Mouse (Mus musculus): ENCODE data around the gene Cntnap1. TPM values are rescaled to one million over a fixed set of nuclear protein-coding genes. Genes with fewer than 3 reads are reported as not detected.
"Not testable (repeated sequence)": the region's sequence is repeated elsewhere in the genome, so short reads cannot be mapped to it uniquely, and the experiment has no call there.

Gene Cntnap1
- polyA plus RNA-seq (2012; rRNA removed), result 0.40 and 0.44 TPM in 2 replicates

GRCm38 (mm10) chr11:101170354-101170810 is at the start of gene Cntnap1:
Gene Cntnap1 (plus strand): TSS chr11:101170523.
- Histone ChIP-seq H3K4me1 (ENCODE audit: control insufficient read depth, insufficient read depth, low read length) (peaks cover 21% of the 10 kb centered on the region), H3K27ac (ENCODE audit: control insufficient read depth, insufficient read depth, low read depth, low read length) (peak within 1 kb of the TSS; percentile 41), H3K27me3 (ENCODE audit: control insufficient read depth, insufficient read depth, low read length) (peaks cover 2% of the 10 kb centered on the region; the same call in 1 of the 2 replicates), H3K4me3 (ENCODE audit: control insufficient read depth, low read depth, low read length) (peak within 1 kb of the TSS; percentile 83), H3K36me3 (ENCODE audit: control insufficient read depth, insufficient read depth, low read length) (no peaks in the 10 kb centered on the region)
- no peak for TF ChIP-seq POLR2A (IDR thresholded peaks at IDR 0.05; ENCODE audit: control insufficient read depth, low read depth, low read length)
- TF ChIP-seq CTCF (IDR thresholded peaks at IDR 0.05; ENCODE audit: control insufficient read depth, insufficient read depth, insufficient replicate concordance, low read depth, low read length), result no peak

- H3K36me3 ChIP-seq (ENCODE audit: control insufficient read depth, insufficient read depth, low read length), result no peaks in the 10 kb centered on the region
- peak overlapping the region; percentile 85 for H3K27ac ChIP-seq (ENCODE audit: control insufficient read depth, insufficient read depth, low read depth, low read length)
- peak overlapping the region; percentile 89 for H3K4me3 ChIP-seq (ENCODE audit: control insufficient read depth, low read depth, low read length)
- no peaks in the 10 kb centered on the region for H3K27me3 ChIP-seq (ENCODE audit: control insufficient read depth, insufficient read depth, low read length)
- peaks cover 7% of the 10 kb centered on the region for H3K4me1 ChIP-seq (ENCODE audit: control insufficient read depth, insufficient read depth, low read length)
- no peak for TF ChIP-seq POLR2A (IDR thresholded peaks at IDR 0.05; ENCODE audit: control insufficient read depth, low read depth, low read length)
Observed at GRCm38 (mm10) chr11:101120545-101121188, 49.7 kb upstream of the Cntnap1 start.

GRCm38 (mm10) chr11:101124494-101124893 is 45.8 kb upstream of the Cntnap1 start:
- H3K4me1 ChIP-seq (ENCODE audit: control insufficient read depth, insufficient read depth, low read length); H3K27me3 ChIP-seq (ENCODE audit: control insufficient read depth, insufficient read depth, low read length); H3K27ac ChIP-seq (ENCODE audit: control insufficient read depth, insufficient read depth, low read depth, low read length); H3K4me3 ChIP-seq (ENCODE audit: control insufficient read depth, low read depth, low read length); H3K36me3 ChIP-seq (ENCODE audit: control insufficient read depth, insufficient read depth, low read length): not testable (repeated sequence)

- H3K27me3 ChIP-seq (ENCODE audit: control insufficient read depth, insufficient read depth, low read length); H3K4me3 ChIP-seq (ENCODE audit: control insufficient read depth, low read depth, low read length); H3K36me3 ChIP-seq (ENCODE audit: control insufficient read depth, insufficient read depth, low read length); H3K27ac ChIP-seq (ENCODE audit: control insufficient read depth, insufficient read depth, low read depth, low read length); H3K4me1 ChIP-seq (ENCODE audit: control insufficient read depth, insufficient read depth, low read length): not testable (repeated sequence)
Observed at GRCm38 (mm10) chr11:101125008-101125407, 45.3 kb upstream of the Cntnap1 start.

- no peak overlapping the region for H3K4me3 ChIP-seq (ENCODE audit: control insufficient read depth, low read depth, low read length)
- no peaks in the 10 kb centered on the region for H3K4me1 ChIP-seq (ENCODE audit: control insufficient read depth, insufficient read depth, low read length)
- peak; percentile 8; the same call in 1 of the 2 replicates for TF ChIP-seq CTCF (IDR thresholded peaks at IDR 0.05; ENCODE audit: control insufficient read depth, insufficient read depth, insufficient replicate concordance, low read depth, low read length)
- no peak for TF ChIP-seq POLR2A (IDR thresholded peaks at IDR 0.05; ENCODE audit: control insufficient read depth, low read depth, low read length)
- no peak overlapping the region for H3K27ac ChIP-seq (ENCODE audit: control insufficient read depth, insufficient read depth, low read depth, low read length)
- no peaks in the 10 kb centered on the region for H3K36me3 ChIP-seq (ENCODE audit: control insufficient read depth, insufficient read depth, low read length)
- H3K27me3 ChIP-seq (ENCODE audit: control insufficient read depth, insufficient read depth, low read length), result no peaks in the 10 kb centered on the region
Observed at GRCm38 (mm10) chr11:101127075-101127474, 43.2 kb upstream of the Cntnap1 start.

- Histone ChIP-seq H3K4me1 (ENCODE audit: control insufficient read depth, insufficient read depth, low read length) (no peaks in the 10 kb centered on the region), H3K36me3 (ENCODE audit: control insufficient read depth, insufficient read depth, low read length) (no peaks in the 10 kb centered on the region)
- TF ChIP-seq POLR2A (IDR thresholded peaks at IDR 0.05; ENCODE audit: control insufficient read depth, low read depth, low read length), result no peak
- no peak for TF ChIP-seq CTCF (IDR thresholded peaks at IDR 0.05; ENCODE audit: control insufficient read depth, insufficient read depth, insufficient replicate concordance, low read depth, low read length)
Observed at GRCm38 (mm10) chr11:101128996-101129577, 41.2 kb upstream of the Cntnap1 start.

GRCm38 (mm10) chr11:101130056-101130756 is 40.1 kb upstream of the Cntnap1 start:
- Histone ChIP-seq H3K4me1 (ENCODE audit: control insufficient read depth, insufficient read depth, low read length) (no peaks in the 10 kb centered on the region), H3K36me3 (ENCODE audit: control insufficient read depth, insufficient read depth, low read length) (no peaks in the 10 kb centered on the region), H3K27me3 (ENCODE audit: control insufficient read depth, insufficient read depth, low read length) (no peaks in the 10 kb centered on the region), H3K27ac (ENCODE audit: control insufficient read depth, insufficient read depth, low read depth, low read length) (no peak overlapping the region), H3K4me3 (ENCODE audit: control insufficient read depth, low read depth, low read length) (no peak overlapping the region)
- TF ChIP-seq POLR2A (IDR thresholded peaks at IDR 0.05; ENCODE audit: control insufficient read depth, low read depth, low read length) (no peak), CTCF (IDR thresholded peaks at IDR 0.05; ENCODE audit: control insufficient read depth, insufficient read depth, insufficient replicate concordance, low read depth, low read length) (no peak)

More at GRCm38 (mm10) chr11:101128996-101129577, 41.2 kb upstream of the Cntnap1 start:
- H3K27ac ChIP-seq (ENCODE audit: control insufficient read depth, insufficient read depth, low read depth, low read length), result no peak overlapping the region
- H3K4me3 ChIP-seq (ENCODE audit: control insufficient read depth, low read depth, low read length), result no peak overlapping the region
- H3K27me3 ChIP-seq (ENCODE audit: control insufficient read depth, insufficient read depth, low read length), result no peaks in the 10 kb centered on the region
